Mouse (Mus musculus): ENCODE results near the gene Itpr2.
A peak's percentile ranks its signal among the peaks of the same experiment; 100 is the strongest.
"Not testable (repeated sequence)": the region's sequence is repeated elsewhere in the genome, so short reads cannot be mapped to it uniquely, and the experiment has no call there.

The Itpr2 gene

DNA sequence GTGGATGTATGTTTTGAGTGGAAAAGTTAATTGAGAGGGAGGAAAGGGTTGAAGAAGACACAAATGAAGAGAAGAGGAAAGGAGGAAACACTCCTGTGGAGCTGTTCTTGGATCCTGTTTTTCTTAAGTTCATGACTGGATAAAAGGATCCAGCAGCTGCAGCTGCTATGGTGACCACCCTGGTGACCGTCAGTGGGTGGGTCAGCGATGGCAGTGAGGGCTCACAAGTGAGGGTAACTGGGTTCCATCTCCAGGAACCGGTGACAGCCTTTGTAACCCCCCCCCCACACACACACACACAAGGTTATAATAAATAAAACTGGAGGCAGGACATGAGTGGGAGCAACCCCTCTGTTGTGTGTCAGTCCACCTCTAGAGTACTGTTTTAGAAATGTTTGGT lies 833 bp upstream of the Itpr2 start:
- DNase-seq: no peak

- peak; percentile 43 for DNase-seq
Observed at GRCm38 (mm10) chr6:146501316-146501865, 632 bp downstream of the Itpr2 start.

DNA sequence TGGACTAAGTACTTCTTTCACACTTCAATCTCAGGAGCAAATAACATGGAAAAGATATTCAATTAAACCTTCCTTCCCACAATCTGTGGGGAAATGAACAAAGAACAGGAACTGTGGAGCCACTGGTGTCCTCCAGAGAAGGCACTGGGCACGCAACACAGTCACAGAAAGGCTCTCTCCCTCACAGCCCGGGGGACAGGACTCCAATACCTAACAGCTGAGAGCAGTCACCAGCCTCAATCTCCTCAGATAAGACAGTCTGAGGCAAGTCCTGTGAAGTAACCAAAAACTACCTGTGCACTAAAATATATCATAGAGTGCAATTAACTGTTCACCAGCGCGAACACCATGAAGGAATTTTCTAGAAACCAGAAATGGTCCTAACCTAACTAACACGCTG lies 1.3 kb downstream of the Itpr2 start:
- no peak for DNase-seq

DNA sequence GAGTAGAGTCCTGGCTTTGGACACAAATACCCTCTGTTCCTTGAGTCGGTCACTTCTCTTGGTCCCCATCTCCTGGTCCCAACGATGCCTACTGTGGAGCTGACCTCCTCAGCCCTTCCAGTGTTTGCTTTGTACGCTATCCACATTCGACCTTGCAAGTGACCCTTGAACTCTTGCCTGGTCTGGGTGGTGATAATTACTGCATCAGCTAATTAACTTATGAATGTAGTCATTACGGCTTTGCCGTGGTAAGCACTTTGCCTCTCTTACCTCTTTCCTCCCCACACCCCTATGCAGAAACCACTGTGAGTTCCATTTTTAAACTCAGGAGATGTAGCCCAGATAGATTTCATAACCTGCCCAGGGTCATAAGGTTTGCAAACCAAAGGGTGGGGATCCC lies 1.8 kb downstream of the Itpr2 start:
- no peak for DNase-seq

GRCm38 (mm10) chr6:146499566-146499965 lies 2.5 kb downstream of the Itpr2 start:
- DNase-seq: no peak

GRCm38 (mm10) chr6:146498416-146498815 lies 3.6 kb downstream of the Itpr2 start:
- no peak for DNase-seq

GRCm38 (mm10) chr6:146497866-146498265 lies 4.2 kb downstream of the Itpr2 start:
- no peak for DNase-seq

DNA sequence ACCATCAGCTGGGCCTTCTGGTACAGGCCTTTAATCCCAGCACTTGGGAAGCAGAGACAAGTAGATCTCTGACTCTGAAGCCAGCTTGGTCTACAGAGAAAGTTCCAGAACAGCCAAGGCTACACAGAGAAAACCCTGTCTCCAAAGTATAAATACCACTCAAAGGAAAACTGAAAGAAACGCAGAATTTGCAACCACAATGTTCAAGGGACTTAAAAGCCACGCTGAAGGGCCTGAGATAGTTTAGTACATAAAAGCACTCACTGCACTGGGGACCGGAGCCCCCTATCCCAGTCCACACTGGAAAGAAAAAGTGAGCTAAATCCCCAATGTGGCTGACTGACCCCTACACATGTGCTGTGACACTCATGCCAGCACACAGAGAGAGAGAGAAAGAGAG lies 4.6 kb downstream of the Itpr2 start:
- no peak for DNase-seq

GRCm38 (mm10) chr6:146491680-146492079 lies 10.3 kb downstream of the Itpr2 start:
- DNase-seq: no peak

GRCm38 (mm10) chr6:146490416-146490960 lies 11.5 kb downstream of the Itpr2 start:
- DNase-seq: no peak

DNA sequence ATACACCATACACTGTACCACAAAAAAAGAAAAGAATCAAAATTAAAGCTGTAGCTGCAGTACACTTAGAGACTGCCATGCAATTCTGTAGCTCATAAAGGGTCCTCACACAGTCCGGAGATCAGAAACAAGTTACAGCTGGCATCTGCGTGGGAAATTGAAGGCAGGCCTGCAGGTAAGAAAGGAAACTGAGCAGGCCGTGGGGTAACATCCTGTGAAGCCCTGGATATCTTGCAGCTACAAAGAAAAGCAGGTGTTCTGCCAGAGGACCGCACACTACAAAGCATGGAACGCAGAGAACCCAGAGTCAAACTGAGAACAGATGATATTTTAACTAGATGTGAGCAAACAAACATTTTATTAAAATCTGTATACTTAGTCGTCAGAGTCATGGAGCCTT lies 12.2 kb downstream of the Itpr2 start:
- DNase-seq: no peak

GRCm38 (mm10) chr6:146488749-146489148 lies 13.3 kb downstream of the Itpr2 start:
- DNase-seq: no peak

DNA sequence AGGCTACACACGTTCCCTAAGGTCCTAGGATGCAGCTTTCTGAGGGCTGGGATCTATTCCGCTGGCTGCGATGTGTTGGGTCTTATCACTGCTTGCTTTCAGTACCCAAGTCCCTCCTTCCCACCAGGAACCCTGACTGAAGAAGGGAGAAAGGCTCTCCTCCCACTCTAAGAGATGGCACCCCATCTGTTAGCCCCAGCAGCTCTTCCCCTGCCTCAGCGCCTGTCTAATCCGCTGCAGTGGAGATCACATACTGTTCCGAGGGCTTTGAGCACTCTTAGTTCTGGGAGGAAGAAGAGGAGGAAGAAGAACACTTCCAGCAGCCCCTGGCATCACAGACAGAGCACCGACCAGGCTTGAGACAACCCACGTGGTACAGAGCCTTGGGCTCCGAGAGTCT lies 14.9 kb downstream of the Itpr2 start:
- no peak for DNase-seq

GRCm38 (mm10) chr6:146486073-146486472 lies 15.9 kb downstream of the Itpr2 start:
- no peak for DNase-seq

DNA sequence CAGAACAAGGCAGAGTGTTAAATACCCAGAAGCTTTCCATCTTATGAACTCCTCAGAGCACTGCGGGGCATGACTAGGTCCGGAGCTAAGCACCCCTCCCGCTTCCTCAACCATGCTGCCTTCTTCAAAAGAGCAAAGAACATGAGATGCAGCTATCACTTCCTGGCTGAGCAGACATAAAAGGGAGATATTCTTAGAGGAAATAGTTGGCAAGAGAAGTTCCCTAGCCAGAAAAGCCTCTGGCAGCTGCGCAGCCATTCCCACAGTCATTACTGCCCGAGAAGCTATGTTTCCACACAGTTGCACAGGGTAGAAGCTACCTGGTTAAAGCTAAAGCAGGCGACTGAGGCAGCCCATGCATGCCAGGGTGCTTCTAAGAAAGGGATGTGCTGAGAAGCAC lies 20.6 kb downstream of the Itpr2 start:
- no peak for DNase-seq

DNA sequence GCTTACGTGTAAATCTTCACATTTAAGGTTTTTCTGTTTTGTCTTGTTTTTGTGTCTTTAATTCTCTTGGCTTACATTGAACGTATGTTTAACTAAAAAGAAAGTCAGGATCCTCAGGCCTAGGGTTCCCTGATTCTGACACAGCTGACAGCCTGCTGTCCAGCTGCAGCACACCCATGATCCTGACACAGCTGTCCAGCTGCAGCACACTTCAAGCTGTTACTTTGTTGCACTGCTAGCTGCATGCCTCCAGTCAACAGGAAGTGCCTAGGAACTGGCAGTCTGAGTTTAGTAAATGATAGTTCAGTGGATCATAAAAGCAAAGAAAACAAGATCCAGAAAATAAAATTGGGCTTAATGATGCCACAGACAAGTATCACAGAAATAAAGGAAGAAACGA lies 21.1 kb downstream of the Itpr2 start:
- no peak for DNase-seq

- DNase-seq: no peak
Observed at GRCm38 (mm10) chr6:146478888-146479683, 22.9 kb downstream of the Itpr2 start.

GRCm38 (mm10) chr6:146476865-146477264 lies 25.2 kb downstream of the Itpr2 start:
- no peak for DNase-seq

- DNase-seq: no peak
Observed at GRCm38 (mm10) chr6:146474166-146474565, 27.9 kb downstream of the Itpr2 start.

DNA sequence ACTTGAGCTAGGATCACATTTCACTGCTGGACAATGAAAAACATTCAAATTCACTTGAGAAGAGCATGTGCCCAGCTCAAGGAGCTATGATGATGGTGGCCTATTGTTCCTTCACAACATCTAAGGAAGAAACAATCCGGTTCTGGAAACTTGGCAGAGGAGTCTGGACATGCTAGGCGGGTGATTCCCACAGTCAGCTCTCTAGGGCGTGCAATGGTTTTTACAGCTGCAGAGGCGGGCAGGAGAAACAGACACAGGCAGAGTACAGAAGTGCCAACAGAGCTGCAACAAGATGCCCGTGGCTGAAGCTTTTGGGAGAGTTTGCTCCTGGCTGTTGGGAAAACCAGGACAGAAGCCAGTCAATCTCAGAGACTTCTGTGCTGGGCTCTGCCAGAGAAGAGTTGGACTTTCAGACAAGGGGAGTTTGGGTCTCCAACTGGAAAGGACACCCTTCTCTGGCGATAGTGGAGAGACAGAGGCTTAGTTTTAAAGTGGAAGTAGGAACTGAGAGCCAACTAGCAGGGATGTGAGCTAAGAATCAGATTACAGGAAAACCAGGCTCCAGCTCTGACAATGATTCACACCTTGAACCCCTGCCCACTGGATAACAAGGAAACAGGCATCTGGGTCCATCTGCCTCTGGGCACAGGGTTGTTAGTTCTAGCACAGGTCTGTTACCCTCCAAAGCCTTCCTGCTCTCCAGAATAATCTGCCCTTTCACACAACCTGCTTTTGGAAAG lies 28.6 kb downstream of the Itpr2 start:
- DNase-seq: no peak

GRCm38 (mm10) chr6:146470378-146470777 lies 31.6 kb downstream of the Itpr2 start:
- DNase-seq: no peak

DNA sequence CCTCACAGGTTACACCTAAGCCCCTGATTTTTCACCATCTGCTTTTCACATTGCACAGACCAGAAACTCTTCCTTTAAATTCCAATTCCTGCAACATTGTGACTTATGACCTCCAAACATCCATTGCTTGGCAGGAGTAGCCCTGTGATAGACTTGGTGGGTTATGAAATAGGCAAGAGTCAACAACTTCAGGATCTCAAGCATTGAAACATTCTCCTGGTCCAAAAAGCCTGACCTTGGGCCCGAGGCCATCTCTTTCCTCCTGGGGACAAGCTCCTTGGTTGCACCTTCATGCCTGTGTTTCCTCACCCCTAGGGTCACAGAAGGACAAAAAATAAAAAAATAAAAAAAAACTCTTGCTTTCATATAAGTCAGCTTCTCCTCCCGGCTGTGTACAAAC lies 32.1 kb downstream of the Itpr2 start:
- no peak for DNase-seq

- no peak for DNase-seq
Observed at GRCm38 (mm10) chr6:146468361-146468760, 33.7 kb downstream of the Itpr2 start.

DNA sequence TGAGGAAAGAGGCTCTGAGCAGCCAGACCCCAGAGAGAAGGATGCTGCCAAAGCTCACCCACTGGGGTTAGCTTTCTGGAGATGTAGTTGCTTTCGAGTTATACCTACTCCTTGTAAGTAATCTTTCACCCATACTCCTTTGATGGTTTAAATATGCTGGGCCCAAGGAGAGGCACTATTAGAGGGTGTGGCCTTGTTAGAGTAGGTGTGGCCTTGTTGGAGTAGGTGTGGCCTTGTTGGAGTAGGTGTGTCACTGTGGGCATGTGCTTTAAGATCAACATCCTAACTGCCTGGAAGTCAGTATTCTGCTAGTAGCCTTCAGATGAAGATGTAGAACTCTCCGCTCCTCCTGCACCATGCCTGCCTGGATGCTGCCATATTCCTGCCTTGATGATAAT lies 37.4 kb downstream of the Itpr2 start:
- DNase-seq: not testable (repeated sequence)

Data from cerebellum, adult 9-11 months (tissue).